Mouse (Mus musculus): ENCODE measurements around the gene F8. TPM values are rescaled to one million over a fixed set of nuclear protein-coding genes. Genes with fewer than 3 reads are reported as not detected.
"Not testable (repeated sequence)": the region's sequence is repeated elsewhere in the genome, so short reads cannot be mapped to it uniquely, and the experiment has no call there.

Gene F8
- polyA plus RNA-seq, 1 experiment = 1.2 TPM

GRCm38 (mm10) chrX:75323556-75323955, 58.9 kb downstream of the F8 start:
- TF ChIP-seq CTCF (IDR thresholded peaks at IDR 0.05; ENCODE audit: borderline replicate concordance, extremely low read depth, insufficient read depth, insufficient read length) = no peak
- TF ChIP-seq POLR2A (IDR thresholded peaks at IDR 0.05; ENCODE audit: borderline replicate concordance, extremely low read depth, insufficient read depth, insufficient read length, poor library complexity, severe bottlenecking) = no peak
- DNase-seq (ENCODE audit: low read depth) = no peak

- TF ChIP-seq POLR2A (IDR thresholded peaks at IDR 0.05; ENCODE audit: borderline replicate concordance, extremely low read depth, insufficient read depth, insufficient read length, poor library complexity, severe bottlenecking) (no peak), CTCF (IDR thresholded peaks at IDR 0.05; ENCODE audit: borderline replicate concordance, extremely low read depth, insufficient read depth, insufficient read length) (no peak)
- DNase-seq (ENCODE audit: low read depth) = no peak
Measured at GRCm38 (mm10) chrX:75271676-75272075, 110.7 kb downstream of the F8 start.

- DNase-seq (ENCODE audit: low read depth) = not testable (repeated sequence)
Measured at GRCm38 (mm10) chrX:75233603-75234376, 148.6 kb downstream of the F8 start.

GRCm38 (mm10) chrX:75231456-75231855, 151.0 kb downstream of the F8 start:
- TF ChIP-seq POLR2A (IDR thresholded peaks at IDR 0.05; ENCODE audit: borderline replicate concordance, extremely low read depth, insufficient read depth, insufficient read length, poor library complexity, severe bottlenecking) = no peak
- DNase-seq (ENCODE audit: low read depth) = no peak

- TF ChIP-seq CTCF (IDR thresholded peaks at IDR 0.05; ENCODE audit: borderline replicate concordance, extremely low read depth, insufficient read depth, insufficient read length) (no peak), POLR2A (IDR thresholded peaks at IDR 0.05; ENCODE audit: borderline replicate concordance, extremely low read depth, insufficient read depth, insufficient read length, poor library complexity, severe bottlenecking) (no peak)
- DNase-seq (ENCODE audit: low read depth) = no peak
Measured at GRCm38 (mm10) chrX:75163670-75164069, 218.7 kb downstream of the F8 start, which contains the start of gene Smim9. Gene Smim9 (minus strand): TSS chrX:75163770.

- DNase-seq (ENCODE audit: low read depth) = peak; percentile 44
Measured at GRCm38 (mm10) chrX:75155576-75156243, 226.7 kb downstream of the F8 start.

GRCm38 (mm10) chrX:75152249-75152648, 230.2 kb downstream of the F8 start:
- no peak for TF ChIP-seq POLR2A (IDR thresholded peaks at IDR 0.05; ENCODE audit: borderline replicate concordance, extremely low read depth, insufficient read depth, insufficient read length, poor library complexity, severe bottlenecking)
- no peak for TF ChIP-seq CTCF (IDR thresholded peaks at IDR 0.05; ENCODE audit: borderline replicate concordance, extremely low read depth, insufficient read depth, insufficient read length)
- no peak for DNase-seq (ENCODE audit: low read depth)

More at GRCm38 (mm10) chrX:75155576-75156243, 226.7 kb downstream of the F8 start:
- TF ChIP-seq POLR2A (IDR thresholded peaks at IDR 0.05; ENCODE audit: borderline replicate concordance, extremely low read depth, insufficient read depth, insufficient read length, poor library complexity, severe bottlenecking) = no peak
- TF ChIP-seq CTCF (IDR thresholded peaks at IDR 0.05; ENCODE audit: borderline replicate concordance, extremely low read depth, insufficient read depth, insufficient read length) = no peak

GRCm38 (mm10) chrX:75150304-75150703, 232.1 kb downstream of the F8 start:
- no peak for DNase-seq (ENCODE audit: low read depth)
- no peak for TF ChIP-seq POLR2A (IDR thresholded peaks at IDR 0.05; ENCODE audit: borderline replicate concordance, extremely low read depth, insufficient read depth, insufficient read length, poor library complexity, severe bottlenecking)
- TF ChIP-seq CTCF (IDR thresholded peaks at IDR 0.05; ENCODE audit: borderline replicate concordance, extremely low read depth, insufficient read depth, insufficient read length) = no peak

- DNase-seq (ENCODE audit: low read depth) = no peak
- TF ChIP-seq CTCF (IDR thresholded peaks at IDR 0.05; ENCODE audit: borderline replicate concordance, extremely low read depth, insufficient read depth, insufficient read length) = no peak
- TF ChIP-seq POLR2A (IDR thresholded peaks at IDR 0.05; ENCODE audit: borderline replicate concordance, extremely low read depth, insufficient read depth, insufficient read length, poor library complexity, severe bottlenecking) = no peak
Measured at GRCm38 (mm10) chrX:75148414-75148813, 234.0 kb downstream of the F8 start.

GRCm38 (mm10) chrX:75143124-75143555, 239.3 kb downstream of the F8 start:
- DNase-seq (ENCODE audit: low read depth) = peak; percentile 21

GRCm38 (mm10) chrX:75138182-75138581, 244.2 kb downstream of the F8 start:
- TF ChIP-seq POLR2A (IDR thresholded peaks at IDR 0.05; ENCODE audit: borderline replicate concordance, extremely low read depth, insufficient read depth, insufficient read length, poor library complexity, severe bottlenecking) (no peak), CTCF (IDR thresholded peaks at IDR 0.05; ENCODE audit: borderline replicate concordance, extremely low read depth, insufficient read depth, insufficient read length) (no peak)
- DNase-seq (ENCODE audit: low read depth) = no peak

- no peak for DNase-seq (ENCODE audit: low read depth)
- TF ChIP-seq CTCF (IDR thresholded peaks at IDR 0.05; ENCODE audit: borderline replicate concordance, extremely low read depth, insufficient read depth, insufficient read length) (no peak), POLR2A (IDR thresholded peaks at IDR 0.05; ENCODE audit: borderline replicate concordance, extremely low read depth, insufficient read depth, insufficient read length, poor library complexity, severe bottlenecking) (no peak)
Measured at GRCm38 (mm10) chrX:75137729-75138128, 244.7 kb downstream of the F8 start.
